Mouse (Mus musculus) embryo, embryonic 11 days (tissue): ENCODE results near the gene Nudt21.
A peak's percentile ranks its signal among the peaks of the same experiment; 100 is the strongest.

ENCODE experiments used
- DNase-seq: peaks from one replicate; pipeline ENCODE4 v3.0.0-alpha.2; 2015

Nudt21 gene

DNA sequence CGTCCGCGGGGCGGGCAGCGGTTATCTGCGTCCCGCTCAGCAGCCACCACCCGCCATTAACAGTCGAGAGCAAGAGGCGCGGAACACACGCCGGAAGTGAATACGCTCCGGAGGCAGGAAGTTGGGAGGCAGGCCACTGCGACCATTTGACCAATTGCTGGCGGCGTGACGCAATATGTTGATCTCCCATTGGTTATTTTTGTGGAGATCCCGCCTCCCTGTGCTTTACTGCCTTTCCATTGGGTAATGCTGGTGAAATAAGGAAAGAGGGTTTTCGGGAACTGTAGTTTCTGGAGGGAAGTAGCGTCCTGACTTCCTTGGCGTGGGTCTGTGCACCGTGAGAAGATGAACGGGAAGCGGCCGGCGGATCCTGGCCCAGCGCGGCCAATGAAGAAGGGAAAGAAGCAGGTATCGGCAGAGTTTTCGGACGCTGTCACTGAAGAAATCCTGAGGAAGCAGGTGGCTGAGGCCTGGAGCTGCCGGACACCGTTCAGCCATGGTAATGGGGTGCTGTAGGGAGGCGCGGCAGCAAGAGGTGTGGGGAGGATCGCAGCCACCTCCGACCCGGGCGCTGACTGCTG lies at the start of gene Nudt21, which contains the start of gene Ogfod1:
Gene Nudt21 (minus strand): TSS at position 88 of the 581 bp plus-strand sequence.
Gene Ogfod1 (plus strand): TSS at position 255 of the 581 bp plus-strand sequence.
- DNase-seq, result peak; percentile 97

DNA sequence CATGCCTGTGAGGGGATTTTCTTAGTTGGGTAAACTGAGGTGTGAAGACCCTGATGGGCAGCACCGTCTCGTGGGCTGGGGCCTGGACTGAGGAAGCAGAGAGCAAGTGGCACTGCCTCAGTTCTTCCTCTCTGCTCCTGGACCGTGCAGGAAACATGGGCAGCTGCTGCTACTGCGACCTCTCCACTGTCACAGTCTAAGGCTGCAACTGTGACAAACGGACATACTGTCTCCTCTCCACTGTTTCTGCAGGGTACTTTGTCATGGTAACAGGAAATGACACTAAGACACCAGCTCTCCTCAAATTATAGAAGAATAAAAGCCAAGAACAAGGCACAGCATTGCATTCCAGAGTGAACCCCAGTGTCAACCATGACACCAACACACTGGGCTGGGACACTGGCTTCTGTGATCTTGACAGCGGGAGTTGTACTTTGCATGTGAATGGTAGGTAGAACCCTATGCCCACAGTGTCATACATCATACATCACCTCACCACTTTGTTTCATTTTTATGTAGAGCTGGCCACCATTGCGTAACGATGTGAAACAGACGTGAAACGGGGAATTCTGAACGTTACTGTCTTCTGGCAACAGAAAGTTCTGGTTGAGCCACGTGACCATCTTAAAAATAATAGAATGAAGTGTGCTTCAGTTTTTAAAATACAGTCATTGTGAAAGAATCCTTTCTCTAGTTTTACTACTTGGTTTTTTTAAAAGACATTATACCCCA lies 39.8 kb upstream of the Nudt21 start:
- no peak for DNase-seq

DNA sequence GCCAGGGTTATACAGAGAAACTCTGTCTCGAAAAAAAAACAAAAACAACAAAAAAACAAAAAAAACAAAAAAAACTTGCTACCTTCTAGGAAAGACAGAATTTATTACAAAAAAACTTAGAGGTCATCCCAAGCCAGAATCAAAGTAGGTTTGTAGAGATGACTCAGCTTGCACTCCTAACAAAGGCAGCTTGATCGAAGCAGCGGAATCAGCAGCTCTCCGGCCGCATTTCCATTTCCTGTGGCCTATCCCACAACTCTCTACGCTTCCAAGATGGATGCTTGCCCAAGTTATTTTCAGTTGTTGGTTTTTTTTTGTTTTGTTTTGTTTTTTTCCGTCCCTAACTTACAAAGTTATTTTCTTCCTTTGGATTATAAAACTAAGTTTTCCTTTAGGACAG lies 32.0 kb upstream of the Nudt21 start:
- no peak for DNase-seq

DNA sequence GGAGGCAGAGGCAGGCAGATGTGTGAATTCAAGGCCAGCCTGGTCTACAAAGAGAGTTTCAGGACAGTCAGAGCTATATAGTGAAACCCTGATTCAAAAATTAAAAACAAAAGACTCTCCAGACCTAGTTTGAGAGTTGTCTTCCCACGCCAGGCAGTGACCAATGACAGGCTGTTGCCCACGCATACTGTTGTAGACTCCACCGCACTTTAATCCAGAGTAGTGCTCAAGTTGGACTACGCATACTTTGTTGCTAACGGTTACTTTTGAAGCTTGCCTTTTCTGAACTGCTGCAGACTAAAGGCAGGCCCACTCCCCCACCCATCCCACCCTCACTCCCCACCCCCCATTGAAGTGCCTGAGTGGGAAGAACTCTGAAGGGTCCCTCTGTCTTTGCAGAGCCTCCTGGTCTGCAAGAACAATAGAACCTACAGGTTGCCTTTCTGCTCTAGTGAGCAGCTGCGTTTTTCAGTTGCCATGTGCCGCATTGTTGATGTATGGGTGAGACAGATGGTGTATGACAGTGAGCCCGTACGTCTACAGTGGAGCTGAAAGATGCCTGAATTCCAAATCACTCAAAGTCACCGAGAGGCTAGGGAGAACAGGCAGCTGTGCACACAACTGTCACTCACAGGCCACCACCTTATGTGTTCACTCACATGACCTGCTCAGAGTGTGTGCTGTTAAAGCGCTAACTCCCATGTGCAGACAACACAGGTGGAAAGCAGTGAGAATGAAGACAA lies 29.5 kb upstream of the Nudt21 start:
- DNase-seq, result peak; percentile 41

DNA sequence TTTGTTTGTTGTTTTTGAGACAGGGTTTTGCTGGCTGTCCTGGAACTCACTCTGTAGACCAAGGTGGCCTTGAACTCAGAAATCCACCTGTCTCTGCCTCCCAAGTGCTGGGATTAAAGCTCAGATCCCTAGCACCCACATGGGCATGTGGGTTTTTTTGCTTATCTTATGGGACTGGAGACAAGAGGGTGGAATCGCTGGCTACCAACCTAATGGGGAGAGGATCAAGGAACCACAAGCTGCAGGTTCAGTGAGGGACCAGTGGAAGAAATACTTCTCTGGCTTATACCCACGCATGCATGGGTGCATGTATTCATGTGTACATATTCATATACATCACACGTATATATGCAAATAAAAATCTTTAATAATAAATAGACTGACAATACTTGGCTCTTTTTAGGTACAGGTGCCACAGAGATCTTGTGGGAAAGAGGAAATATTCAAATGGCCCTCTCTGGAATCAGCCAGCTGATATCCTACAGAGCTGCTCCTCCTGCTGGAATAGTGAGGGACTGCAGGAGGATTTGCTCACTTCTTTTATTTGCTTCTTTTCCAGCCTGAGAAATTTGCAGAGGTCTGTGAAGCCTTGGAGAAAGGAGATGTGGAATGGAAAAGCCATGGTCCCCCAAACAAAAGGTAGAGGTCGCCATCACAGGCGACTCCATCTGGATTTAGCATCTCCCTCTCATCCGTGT lies 20.5 kb upstream of the Nudt21 start:
- DNase-seq, result peak; percentile 68

DNA sequence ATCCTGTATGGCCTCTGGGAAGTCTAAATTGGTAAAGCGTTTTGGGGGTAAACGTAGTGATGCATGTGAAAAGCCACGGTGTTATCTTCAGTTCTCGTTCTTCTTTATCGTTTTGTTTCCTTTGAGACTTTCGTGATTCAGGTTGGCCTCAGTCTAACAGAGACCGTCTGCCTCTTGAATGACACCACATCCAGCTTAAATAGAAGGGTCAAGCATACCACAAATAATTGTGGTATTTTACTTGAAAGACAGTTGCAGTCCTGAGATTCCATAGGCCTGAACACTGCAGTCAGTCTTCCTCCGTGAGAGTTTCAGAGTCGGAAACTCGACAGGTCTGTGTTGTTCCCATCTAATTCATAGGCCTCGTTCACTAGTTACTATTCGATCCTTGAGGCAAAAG lies 15.9 kb upstream of the Nudt21 start:
- no peak for DNase-seq

DNA sequence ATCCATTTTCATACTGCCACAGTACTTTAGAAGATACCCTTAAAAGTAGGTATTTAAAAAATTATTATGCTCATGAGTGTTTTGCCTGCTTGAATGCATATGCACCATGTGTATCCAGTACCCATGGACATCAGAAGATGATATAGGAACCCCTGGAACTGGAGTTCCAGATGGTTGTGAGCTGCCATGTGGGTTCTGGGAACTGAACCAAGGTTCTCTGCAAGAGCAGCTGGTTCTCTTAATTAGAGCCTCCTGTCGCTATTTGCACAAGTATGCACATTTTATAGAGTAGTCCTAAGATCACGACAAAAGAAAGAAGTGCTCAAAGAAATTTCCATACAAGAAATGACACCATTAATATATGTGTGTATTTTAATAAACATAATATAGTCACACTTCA lies 11.0 kb upstream of the Nudt21 start:
- no peak for DNase-seq

DNA sequence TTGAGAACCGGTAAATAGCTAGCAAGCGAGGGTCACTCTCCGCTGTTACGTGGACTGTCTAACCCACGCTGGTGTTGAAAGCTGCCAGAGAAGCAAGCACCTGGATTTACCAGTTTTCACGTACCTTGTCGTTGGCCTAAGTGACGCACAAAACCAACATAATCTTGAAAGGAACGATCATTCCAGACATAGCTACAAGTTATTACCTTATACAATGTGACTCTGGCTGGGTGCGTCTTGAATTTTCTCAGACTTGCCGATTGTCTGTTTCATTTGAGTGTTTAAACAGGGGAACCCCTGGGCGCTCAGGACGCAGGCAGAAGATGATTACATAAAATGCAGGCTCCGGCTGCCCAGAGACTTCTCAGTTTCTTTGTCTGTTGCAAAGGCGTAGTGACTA lies 975 bp upstream of the Nudt21 start:
- DNase-seq, result peak; percentile 13

DNA sequence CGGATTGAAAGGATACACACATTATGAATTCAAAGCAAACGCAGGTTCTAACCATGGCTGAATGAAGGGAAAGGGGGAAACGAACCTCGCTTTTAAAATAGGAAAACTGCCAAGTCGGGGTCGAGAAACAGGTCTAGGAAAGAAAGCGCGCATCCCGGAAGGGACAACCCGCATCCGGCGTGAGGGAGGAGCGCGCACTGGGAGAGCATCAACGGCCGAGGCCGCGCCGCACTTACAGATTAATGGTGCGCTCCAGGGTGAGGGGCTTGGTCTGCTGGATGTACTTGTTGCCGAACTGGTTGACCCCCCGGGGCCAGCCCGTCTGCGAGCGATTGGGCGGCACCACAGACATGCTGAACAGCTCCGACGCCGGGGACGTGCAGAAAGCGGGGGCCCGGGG lies 290 bp downstream of the Nudt21 start:
- peak; percentile 89 for DNase-seq

DNA sequence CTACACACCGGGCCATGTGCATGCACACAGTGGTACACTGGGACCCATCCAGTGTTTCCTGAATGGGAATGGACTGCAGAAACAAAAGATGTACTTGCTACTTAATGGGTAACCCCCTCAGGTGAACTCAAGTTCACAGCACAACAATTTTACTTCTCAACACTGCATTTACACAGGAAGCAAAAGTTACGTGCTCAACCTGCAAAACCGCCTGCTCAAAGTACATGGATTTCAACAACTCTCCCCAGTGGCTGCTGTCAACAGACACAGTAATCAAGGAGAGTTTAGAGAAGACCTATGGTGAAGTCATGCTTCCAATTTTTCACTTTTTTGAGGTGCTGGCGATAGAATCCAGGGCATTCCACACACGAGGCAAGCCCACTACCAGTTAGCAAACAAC lies 1.6 kb downstream of the Nudt21 start:
- no peak for DNase-seq

DNA sequence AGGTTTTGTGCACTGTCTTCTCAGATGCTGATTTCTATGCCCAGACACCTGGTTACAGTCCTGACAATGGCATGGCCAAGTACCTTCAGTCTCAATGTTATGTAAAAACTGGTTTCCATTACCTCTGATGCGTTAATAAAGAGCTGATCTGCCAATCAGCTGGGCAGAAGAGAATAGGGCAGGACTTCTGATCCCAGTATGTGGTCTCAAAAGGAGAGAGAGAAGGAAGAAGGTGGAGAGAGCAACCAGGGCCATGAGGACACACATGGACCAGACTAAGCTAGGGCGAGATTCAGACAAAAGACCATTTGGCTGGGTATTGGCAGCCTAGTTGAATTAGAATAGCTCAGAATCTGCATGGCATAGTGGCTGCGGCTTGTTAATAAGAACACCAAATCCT lies 3.2 kb downstream of the Nudt21 start:
- DNase-seq, result no peak

DNA sequence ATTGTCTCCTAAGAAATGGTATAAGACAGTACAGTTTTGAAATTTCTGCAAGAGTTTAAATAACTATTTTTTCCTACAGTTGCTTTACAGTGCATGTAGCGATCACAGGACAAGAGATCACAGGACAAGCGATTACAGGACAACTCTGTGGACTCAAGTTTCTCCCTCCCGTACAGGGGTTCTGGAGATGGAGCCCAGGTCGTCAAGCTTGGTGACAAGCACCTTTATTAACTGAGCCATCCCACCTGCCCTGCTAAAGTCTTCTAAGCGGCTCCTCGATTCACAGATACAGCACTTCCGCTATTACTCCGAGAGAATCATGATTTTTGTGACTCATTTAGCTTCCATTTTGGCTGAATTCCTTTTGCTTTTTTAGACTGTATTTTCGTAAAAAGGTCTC lies 7.1 kb downstream of the Nudt21 start:
- no peak for DNase-seq

DNA sequence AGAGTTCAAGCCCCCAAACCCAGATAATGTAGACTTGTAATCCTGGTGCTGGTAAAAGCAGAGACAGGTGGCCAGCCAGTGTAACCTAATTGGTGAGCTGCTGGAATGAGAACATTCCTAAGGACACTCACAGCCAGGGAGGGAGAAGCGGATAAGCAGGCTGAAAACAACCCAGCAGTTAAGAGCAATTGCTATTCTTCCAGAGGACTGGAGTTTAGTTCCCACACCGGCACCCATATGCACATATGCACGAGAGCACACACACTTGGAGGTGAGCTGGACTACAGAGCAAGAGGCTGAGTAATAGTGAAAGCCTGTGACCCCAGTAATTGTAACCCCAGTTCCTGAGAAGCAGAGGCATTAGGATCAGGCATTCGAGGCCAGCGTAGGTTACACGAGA lies 12.9 kb downstream of the Nudt21 start:
- DNase-seq, result no peak

DNA sequence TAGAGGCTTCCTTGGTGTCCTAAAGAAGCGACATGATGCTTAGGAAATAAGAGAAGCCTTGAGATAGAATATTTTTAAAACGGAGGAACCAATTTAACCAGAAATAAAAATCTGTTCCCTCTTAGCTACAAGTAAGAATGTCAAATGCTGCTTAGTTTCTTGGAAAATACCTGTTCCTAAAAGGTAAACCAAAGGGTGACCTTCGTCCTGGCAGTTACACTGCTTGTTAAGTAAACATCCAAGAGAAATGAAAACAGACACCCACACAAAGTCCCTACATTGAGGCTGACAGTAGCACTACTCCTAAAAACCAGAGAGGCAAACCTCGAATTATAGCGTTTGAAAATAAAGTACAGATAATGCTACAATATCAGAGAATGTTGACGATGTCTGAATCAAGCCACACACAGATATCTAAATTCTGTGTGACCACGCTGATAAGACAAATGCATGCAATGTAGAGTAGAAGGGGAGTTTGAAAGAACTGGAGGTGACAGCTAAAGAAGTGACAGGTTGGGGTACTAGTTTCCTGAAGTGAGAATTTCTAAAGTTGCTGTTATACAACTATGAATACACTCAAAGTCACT lies 23.7 kb downstream of the Nudt21 start:
- peak; percentile 11 for DNase-seq

DNA sequence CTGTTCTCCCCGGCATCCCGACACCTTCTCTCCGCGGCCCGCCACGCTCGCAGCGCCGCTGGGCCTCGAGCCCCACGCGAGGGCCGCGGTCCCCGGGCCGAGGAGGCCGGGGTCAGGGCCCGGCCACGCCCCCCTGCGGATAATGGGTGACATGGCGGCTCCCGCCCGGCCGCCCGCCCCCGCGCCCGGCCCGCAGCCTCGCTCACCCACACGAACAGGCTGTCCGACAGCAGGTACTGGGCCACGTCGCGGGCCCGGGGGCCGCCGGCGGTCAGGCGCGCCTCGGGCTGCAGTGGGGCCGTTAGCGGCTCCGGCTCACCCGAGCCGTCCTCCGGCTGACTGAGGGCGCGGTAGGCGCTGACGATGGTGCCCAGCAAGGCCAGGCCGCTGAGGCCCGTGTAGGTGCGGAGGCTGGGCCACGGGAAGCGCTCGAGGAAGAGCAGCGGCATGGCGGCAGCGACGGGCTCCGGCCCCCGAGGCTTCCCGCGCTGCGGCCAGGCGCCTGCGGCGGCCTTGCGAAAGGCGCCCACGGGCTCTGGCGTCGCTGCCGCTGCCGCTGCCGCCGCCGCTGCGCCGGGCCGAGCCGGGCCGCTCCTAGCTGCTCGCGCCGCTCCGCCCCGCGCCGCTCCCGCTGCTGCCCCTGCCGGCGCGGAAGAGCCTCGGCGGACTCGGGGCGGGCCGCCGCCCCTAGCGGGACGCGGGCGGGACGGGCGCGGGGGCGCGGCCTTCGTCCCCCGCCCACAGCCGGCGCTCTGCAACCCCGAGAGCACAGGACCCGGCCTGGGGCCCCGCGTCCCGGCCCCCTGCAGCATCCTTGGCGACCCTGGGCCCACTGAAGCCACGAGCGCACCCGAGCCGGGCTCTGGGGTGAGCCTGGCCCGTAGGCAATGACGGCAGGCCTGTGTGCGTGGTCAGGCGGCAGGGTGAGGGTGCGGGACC lies 24.5 kb downstream of the Nudt21 start, which contains the start of gene Amfr:
Gene Amfr (minus strand): TSS at position 830 of the 939 bp plus-strand sequence.
- peak; percentile 92 for DNase-seq

DNA sequence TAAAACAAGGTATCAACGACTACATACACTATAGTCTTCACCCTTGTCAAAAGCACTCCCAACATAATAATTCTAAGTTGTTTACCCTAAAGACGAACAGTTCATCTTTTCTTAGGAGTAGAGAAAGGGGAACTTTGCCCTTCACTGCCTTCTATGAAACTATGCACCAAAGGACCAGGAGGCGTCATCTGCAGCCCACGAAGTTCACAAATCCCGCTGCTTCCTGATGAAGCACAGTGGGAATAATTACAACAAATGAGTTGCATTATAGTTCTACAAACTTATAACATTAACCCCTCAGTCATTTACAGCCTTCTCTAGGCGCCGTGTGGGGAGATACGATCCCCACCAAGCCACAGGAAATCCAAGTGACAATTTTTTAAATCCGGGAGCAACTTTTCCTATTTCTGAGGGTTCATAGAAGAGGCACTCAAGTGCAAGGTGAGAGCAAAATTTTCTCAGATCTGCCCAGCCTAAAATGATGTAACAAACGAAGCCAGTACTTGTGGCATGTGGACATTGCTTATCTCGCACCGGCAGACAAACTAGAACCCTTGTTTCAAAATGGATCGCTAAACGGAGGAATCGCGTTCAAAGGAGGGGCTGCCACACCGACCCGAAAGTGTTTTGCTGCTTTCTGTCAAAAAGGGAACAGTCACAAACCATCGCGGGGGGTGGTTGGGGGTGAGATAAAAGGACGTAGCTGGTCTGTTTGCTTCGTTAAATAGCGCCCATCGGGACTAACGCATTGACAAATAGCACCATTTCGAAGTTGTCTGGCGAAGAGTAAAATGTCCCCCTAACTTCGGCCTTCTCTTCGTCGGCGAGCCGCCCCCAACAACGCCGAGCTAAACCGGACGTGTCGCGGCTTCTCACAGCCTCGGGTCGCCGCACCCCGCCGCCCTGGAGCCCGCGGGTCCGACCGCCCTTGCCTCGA lies 25.5 kb downstream of the Nudt21 start:
- DNase-seq, result no peak

DNA sequence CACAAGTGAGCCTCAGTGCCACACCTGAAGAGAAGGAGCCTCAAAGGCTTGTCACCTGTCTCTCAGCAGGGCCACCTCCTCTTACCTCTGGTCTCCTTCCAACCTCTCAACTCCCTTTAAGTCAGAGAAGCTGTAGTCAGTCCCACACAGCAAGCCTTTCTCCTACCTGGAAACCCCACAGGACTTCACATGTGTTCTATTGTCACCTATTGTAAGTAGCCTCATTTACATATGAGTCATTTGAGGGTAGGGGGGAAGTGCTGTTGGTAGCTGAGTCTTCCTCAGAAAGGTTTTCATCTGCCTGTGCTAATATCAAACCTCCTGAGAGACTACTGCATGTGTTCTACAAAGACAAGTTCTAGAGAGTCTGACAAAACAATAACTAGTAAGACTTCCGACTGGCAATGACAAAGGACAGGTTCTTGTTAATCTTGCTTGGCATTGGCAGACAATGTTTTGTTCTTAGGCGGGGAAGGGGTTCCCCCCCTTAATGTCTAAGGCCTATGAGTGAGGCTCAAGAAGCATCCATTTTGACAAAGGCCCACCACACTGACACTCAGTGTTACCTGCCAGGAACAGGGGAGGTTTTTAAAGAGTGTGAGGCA lies 26.6 kb downstream of the Nudt21 start:
- no peak for DNase-seq

DNA sequence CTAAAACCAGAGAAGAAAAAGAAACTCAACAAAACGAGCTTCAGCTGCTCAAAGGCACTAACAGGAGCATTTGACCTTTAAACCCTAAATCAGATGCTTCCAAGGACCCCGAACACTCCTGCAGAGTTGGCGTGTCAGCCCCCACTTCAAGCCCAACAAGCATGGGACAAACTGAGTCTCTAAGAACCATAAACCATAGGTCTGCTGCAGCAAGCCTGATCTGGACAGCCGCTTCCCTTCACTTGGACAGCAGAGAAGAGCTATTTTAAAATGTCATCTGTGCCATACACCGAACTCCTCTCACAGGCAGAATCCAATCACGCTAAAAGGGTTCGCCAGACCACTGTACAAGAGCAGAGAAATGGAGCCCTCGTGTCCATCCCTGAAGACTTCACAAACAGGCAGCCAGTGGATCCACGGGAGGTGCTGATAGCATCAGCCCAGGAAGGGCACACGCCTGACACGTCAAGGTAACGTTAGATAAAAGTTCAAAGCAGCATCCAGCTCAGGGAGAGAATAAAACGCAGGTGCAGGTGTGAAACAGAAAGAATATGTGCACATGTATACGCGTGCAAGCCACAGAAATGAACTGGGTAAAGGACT lies 27.5 kb downstream of the Nudt21 start:
- no peak for DNase-seq

DNA sequence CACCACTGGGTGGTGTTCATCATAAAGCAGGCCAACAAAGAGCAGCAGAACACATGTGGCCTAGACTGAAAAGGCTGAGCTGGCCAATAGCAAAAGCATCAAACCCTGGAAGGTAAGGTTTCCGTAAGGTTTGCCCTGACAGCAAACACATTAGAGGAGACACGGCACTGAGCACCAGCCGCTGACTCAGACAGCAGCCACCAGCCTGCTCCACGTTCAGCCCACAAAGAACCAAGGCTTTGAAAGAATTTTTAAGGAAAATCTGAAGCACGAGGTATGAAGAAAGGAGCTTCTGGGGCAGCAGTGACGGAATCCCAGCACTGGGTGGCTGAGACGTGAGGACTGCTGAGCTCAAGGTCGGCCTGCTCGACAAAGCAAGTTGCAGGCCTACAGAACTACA lies 32.7 kb downstream of the Nudt21 start:
- no peak for DNase-seq

DNA sequence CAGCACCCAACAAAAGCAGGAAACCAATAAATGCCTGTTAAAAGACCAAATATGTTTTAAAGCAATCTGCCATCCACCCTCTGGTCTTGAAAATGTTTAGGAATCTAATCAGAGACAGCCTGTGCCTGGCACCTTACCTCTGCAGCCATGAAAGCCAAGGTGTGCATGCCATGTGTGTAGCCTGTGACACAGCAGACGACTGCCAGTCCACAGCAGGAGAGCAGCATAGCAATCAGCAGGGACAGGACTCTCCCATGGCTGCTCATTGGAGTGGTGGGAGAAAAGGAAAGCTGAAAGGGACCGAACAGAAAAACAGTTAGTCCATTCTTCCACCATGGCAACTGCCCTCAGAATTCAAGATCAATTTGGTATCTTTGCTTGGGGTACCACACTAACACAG lies 37.9 kb downstream of the Nudt21 start:
- no peak for DNase-seq
